Mouse (Mus musculus) G1E (cell line): ENCODE measurements around the gene Bend6.

Experiments
- CTCF ChIP-seq: IDR thresholded peaks from 2 replicates; pipeline ENCODE4 v1.5.1; 2012; ENCODE audit warnings: low read depth, low read length, inconsistent platforms, mixed read lengths
- GATA1 ChIP-seq: IDR thresholded peaks from 2 replicates; pipeline ENCODE4 v1.6.1; 2012; ENCODE audit warnings: borderline replicate concordance, low read length, inconsistent platforms, mixed read lengths
- GATA2 ChIP-seq: IDR thresholded peaks from 2 replicates; pipeline ENCODE4 v1.6.1; 2012; ENCODE audit warnings: low read depth, low read length, inconsistent platforms, borderline replicate concordance
- POLR2AphosphoS5 ChIP-seq: IDR thresholded peaks from 2 replicates; pipeline ENCODE4 v1.6.1; 2012; ENCODE audit warnings: low read depth, low read length, inconsistent platforms; ENCODE audit not compliant: insufficient replicate concordance
- TAL1 ChIP-seq: conservative IDR thresholded peaks from 2 replicates; pipeline ENCODE4 v1.6.1; 2012; ENCODE audit warnings: low read depth, low read length, inconsistent platforms, mixed read lengths

DNA sequence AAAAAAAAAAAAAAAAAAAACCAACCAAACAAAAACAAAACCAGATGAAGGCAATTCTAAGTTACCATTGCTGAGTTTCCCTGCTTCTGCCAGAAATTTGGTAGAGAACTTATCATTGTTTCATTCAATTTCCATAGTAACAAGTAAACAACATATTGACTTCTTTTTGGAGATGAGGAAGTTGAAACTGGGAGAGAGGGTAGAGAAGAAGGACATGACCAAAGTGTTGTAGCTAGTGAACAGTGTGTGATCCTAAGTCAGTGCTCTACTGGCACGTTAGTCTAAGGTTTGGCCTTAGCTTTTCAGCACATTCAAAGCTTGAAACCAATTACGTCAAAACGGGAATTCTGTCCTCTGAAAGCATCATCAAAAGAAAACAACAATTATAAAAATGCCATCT, 31.2 kb downstream of the Bend6 start:
- TF ChIP-seq CTCF: no peak
- TF ChIP-seq GATA1: no peak
- no peak for TF ChIP-seq TAL1
- TF ChIP-seq POLR2AphosphoS5: no peak
- no peak for TF ChIP-seq GATA2
